Mouse (Mus musculus) ES-E14 (cell line): ENCODE data around the gene Tubgcp2. TPM values are rescaled to one million over a fixed set of nuclear protein-coding genes. Genes with fewer than 3 reads are reported as not detected.

Source experiments
- DNase-seq: peaks from one replicate; pipeline ENCODE4 v3.0.0-alpha.2; 2013; ENCODE audit warnings: low read depth, low spot score
- H3K27ac ChIP-seq: 2 replicates; pipeline ENCODE4 v1.5.1; 2012; ENCODE audit warnings: low read depth, mild to moderate bottlenecking, low read length, moderate library complexity, mixed read lengths; ENCODE audit not compliant: poor library complexity, insufficient read depth, severe bottlenecking
- H3K36me3 ChIP-seq: 2 replicates; pipeline ENCODE4 v1.6.1; 2012; ENCODE audit warnings: mild to moderate bottlenecking, low read length, moderate library complexity, mixed read lengths; ENCODE audit not compliant: control insufficient read depth, poor library complexity, insufficient read depth, severe bottlenecking
- H3K4me1 ChIP-seq, 2 experiments: fragments of 150-350 bp in 1 of 2; sonication (generic) in 1 of 2; 2 replicates each; pipeline ENCODE4 v1.6.1; 2012; ENCODE audit warnings: low read length in 2 of 2, mild to moderate bottlenecking in 1 of 2, mixed read lengths in 1 of 2; ENCODE audit not compliant: control insufficient read depth in 2 of 2, insufficient read depth in 2 of 2, poor library complexity in 1 of 2
- H3K4me3 ChIP-seq, 2 experiments: fragments of 150-350 bp in 1 of 2; sonication (generic) in 1 of 2; 2 replicates each; pipeline ENCODE4 v1.5.1; 2012; ENCODE audit warnings: low read length in 2 of 2, low read depth in 1 of 2, mild to moderate bottlenecking in 1 of 2, mixed read lengths in 1 of 2; ENCODE audit not compliant: insufficient read depth in 1 of 2, poor library complexity in 1 of 2, severe bottlenecking in 1 of 2
- H3K9ac ChIP-seq: 2 replicates; pipeline ENCODE4 v1.6.1; 2012; ENCODE audit warnings: low read depth, mild to moderate bottlenecking, low read length, mixed read lengths; ENCODE audit not compliant: poor library complexity, insufficient read depth, severe bottlenecking
- H3K9me3 ChIP-seq: fragments of 150-350 bp; sonication (generic); 2 replicates; pipeline ENCODE4 v1.6.1; 2012; ENCODE audit warnings: low read depth, mild to moderate bottlenecking, low read length; ENCODE audit not compliant: control insufficient read depth, insufficient read depth
- CHD2 ChIP-seq: IDR thresholded peaks from 2 replicates; pipeline ENCODE4 v1.6.1; 2014; ENCODE audit warnings: mild to moderate bottlenecking, low read depth, low read length, inconsistent platforms
- HCFC1 ChIP-seq: IDR thresholded peaks from 2 replicates; pipeline ENCODE4 v1.6.1; 2012; ENCODE audit warnings: low read length, inconsistent platforms, borderline replicate concordance; ENCODE audit not compliant: insufficient read depth
- MAFK ChIP-seq: IDR thresholded peaks from 2 replicates; pipeline ENCODE4 v1.6.1; 2014; ENCODE audit warnings: mild to moderate bottlenecking, low read depth, low read length, inconsistent platforms; ENCODE audit not compliant: insufficient read depth
- ZC3H11A ChIP-seq: IDR thresholded peaks from 2 replicates; pipeline ENCODE4 v1.6.1; 2012; ENCODE audit warnings: low read depth, mild to moderate bottlenecking, inconsistent platforms, low read length, borderline replicate concordance
- ZNF384 ChIP-seq: IDR thresholded peaks from 2 replicates; pipeline ENCODE4 v1.6.1; 2012; ENCODE audit warnings: low read depth, low read length, inconsistent platforms
- in situ Hi-C, 2 experiments: fragments of 600-800 bp; cut with MboI; formaldehyde crosslinking; loops; one replicate each; pipeline ENCODE4 v1.15.1; 2025; ENCODE audit warnings: low sequenced_read_pairs in 2 of 2, inconsistent platforms in 1 of 2; ENCODE audit not compliant: unreplicated experiment in 2 of 2
- total RNA-seq: library from RNA; depleted of rRNA; stranded (reverse); fragments of 300-350 nt; gene quantifications from 2 replicates; pipeline ENCODE4 v1.2.3, GENCODE M21; 2012; rRNA removed

Gene Tubgcp2
- total RNA-seq, 1 experiment = 28.1 TPM

DNA sequence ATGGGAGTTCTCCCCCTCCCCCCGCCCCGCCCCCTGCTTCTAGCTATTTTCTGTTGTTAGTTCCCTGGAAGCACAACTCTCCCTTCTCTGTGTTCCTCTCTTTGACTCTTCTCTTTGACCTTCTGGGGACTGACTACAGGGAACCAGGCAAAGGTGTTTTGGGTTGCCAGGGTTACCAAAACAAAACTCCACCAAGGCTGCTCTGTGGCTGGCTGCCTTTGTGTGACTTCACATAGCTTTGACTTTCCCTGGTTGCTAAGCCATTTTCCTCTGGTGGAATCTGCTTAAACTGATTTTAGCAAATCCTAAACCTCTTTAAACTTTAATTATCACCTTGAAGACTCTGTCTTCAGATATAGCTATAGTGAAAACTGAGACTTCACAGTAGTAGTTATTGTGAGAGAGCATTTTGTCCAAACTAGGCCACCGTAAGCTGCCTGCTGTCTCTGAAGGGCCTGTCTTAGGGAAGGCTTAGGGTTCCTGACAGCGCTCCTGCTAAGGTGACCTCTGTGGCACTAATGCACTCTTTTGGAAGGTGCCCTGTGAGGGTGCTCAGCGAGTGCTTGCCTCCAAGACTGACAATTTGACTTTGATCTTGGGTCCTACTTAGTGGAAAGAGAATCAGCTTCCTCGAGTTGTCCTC lies 84.4 kb downstream of the Tubgcp2 start:
- Histone ChIP-seq H3K9me3 (no peaks in the 10 kb centered on the region), H3K9ac (no peak overlapping the region), H3K4me1 (peaks cover 3 to 23% of the 10 kb centered on the region in 2 experiments; a peak in 2 of 4 replicates), H3K36me3 (peaks cover 22% of the 10 kb centered on the region), H3K4me3 (peak overlapping the region in 1 of 2 experiments; percentile 78; a peak in 1 of 4 replicates), H3K27ac (no peak overlapping the region)
- in situ Hi-C loops = no loop called here
- TF ChIP-seq CHD2 = no peak
- TF ChIP-seq ZC3H11A = no peak
- no peak for TF ChIP-seq HCFC1
- no peak for TF ChIP-seq MAFK
- no peak for DNase-seq

DNA sequence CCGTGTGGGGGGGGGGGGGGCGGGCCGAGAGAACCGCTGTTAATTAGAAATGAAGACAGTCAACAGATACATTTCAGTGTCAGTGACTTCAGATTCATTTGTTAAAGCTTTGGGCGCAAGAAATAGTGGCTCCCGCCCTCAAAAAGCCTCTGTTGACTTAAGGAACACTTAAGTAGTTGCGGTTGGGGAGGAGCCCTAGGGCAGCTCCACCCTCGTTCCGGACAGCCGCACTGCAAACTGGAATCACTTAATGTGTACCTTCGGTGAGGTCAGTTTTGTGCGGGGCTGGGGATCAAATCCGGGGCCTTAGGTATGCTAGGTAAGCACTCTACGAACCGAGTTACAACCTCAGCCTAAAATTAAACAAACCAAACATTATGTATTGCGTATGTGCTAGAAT lies 85.4 kb downstream of the Tubgcp2 start:
- peak overlapping the region; percentile 67 for H3K9ac ChIP-seq
- H3K4me3 ChIP-seq = peak overlapping the region; percentile 78 to 81
- peaks cover 3 to 16% of the 10 kb centered on the region in 2 experiments; a peak in 2 of 4 replicates for H3K4me1 ChIP-seq
- no peaks in the 10 kb centered on the region for H3K9me3 ChIP-seq
- in situ Hi-C loops = no loop called here
- no peak for TF ChIP-seq CHD2
- no peak for TF ChIP-seq MAFK
- no peak for TF ChIP-seq ZC3H11A
- no peak for TF ChIP-seq HCFC1
- no peak for DNase-seq
- peaks cover 22% of the 10 kb centered on the region for H3K36me3 ChIP-seq
- peak overlapping the region; percentile 96 for H3K27ac ChIP-seq

DNA sequence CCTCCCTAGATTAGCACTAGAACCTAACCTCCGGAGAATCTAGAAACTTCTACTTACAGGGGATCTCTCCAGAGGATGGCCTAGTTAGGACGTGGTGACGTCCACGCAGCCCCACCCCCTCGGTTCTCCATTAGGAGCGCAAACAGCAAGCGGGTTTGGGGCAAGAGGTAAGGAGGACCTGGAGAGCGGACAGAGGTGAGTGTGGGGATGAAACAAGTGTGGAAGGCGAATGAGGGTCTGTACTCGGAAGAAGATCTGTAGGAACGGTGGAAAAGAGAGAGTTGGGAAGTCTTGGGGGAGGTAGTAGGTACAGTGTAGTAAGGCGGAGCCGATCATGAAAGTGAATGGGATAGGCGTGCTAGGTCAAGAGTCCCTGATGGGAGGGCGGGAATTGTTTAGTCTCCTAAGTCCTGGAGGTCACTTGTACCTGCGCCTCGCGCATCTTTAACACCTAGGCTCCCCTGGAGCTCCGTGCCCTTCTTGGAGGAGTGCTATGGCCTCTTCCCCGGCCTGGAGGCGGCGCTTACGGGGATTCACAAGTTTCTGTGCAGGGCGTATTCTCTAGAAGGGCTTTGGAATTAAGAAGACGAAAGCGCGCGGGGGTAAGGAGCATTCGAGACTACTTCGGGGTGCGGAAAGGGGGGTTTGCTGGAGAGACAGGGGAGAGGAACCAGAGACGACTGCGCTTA lies 86.0 kb downstream of the Tubgcp2 start:
- Histone ChIP-seq H3K27ac (peak overlapping the region; percentile 96), H3K9me3 (no peaks in the 10 kb centered on the region), H3K4me1 (peaks cover 3 to 13% of the 10 kb centered on the region in 2 experiments; a peak in 1 of 4 replicates), H3K9ac (peak overlapping the region; percentile 86), H3K4me3 (peak overlapping the region; percentile 78 to 81), H3K36me3 (peaks cover 24% of the 10 kb centered on the region)
- no peak for DNase-seq
- TF ChIP-seq HCFC1 (no peak), ZNF384 (no peak), ZC3H11A (no peak), MAFK (no peak), CHD2 (peak; percentile 15; the same call in 1 of the 2 replicates)
- in situ Hi-C loops = no loop called here

DNA sequence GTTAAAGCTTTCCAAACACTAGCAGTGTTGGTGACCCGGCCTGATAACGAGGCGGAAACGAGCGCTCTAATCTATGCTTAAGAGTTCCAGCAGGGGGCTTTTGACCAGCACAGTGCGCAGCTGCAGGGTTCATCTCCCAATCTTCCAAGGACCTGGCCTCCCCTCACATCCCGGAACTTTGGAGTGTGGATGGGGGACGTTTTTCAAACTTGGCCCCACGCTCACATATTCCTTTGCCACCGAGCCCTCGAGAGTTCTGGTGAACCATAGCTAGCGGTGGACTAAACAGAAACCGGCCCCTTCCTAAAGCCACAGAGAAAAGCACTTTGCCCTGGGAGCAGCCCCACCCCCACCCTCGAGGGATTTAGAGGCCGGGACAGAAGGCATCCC lies 86.6 kb downstream of the Tubgcp2 start:
- peak overlapping the region; percentile 78 to 81 for H3K4me3 ChIP-seq
- no peak for TF ChIP-seq HCFC1
- TF ChIP-seq MAFK = no peak
- no peak for TF ChIP-seq ZNF384
- no peak for TF ChIP-seq ZC3H11A
- no peak for TF ChIP-seq CHD2
- H3K9ac ChIP-seq = peak overlapping the region; percentile 86
- H3K4me1 ChIP-seq = peaks cover 3 to 10% of the 10 kb centered on the region in 2 experiments; a peak in 1 of 4 replicates
- no peaks in the 10 kb centered on the region for H3K9me3 ChIP-seq
- DNase-seq = peak; percentile 69
- in situ Hi-C loops = no loop called here
- peak overlapping the region; percentile 96 for H3K27ac ChIP-seq
- peaks cover 27% of the 10 kb centered on the region for H3K36me3 ChIP-seq

DNA sequence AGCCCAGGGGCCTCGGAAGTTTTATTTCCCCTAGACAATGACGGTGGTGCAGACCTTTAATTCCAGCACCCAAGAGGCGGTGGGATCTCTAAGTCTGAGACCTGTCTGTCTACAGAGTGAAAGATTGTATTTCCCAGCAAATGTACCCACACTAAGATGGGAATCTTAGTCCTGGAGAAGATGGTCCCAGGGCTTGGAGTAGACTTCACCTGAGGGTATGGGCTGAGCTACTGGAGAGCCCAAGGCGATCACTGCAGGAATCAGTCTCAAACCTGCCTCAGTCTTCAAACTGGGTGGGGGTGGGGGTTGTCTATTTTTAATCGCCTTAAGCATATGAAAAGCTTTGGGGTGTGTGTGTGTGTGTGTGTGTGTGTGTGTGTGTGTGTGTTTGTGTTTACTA lies 90.4 kb downstream of the Tubgcp2 start:
- H3K9me3 ChIP-seq = no peaks in the 10 kb centered on the region
- in situ Hi-C loops = no loop called here
- H3K4me1 ChIP-seq = peaks cover 3 to 15% of the 10 kb centered on the region in 2 experiments; a peak in 1 of 4 replicates
- DNase-seq = no peak
- TF ChIP-seq MAFK (no peak), HCFC1 (no peak), CHD2 (no peak), ZC3H11A (no peak), ZNF384 (no peak)
- peak overlapping the region; percentile 94 for H3K27ac ChIP-seq
- H3K9ac ChIP-seq = peak overlapping the region; percentile 75
- peaks cover 19% of the 10 kb centered on the region for H3K36me3 ChIP-seq
- H3K4me3 ChIP-seq = peak overlapping the region; percentile 85 to 93

Other genes with a start within 250 kb of the Tubgcp2 start
- 0.45 TPM in 1 of 2 replicates, not detected in the other for gene Adgra1, start 202.5 kb downstream of the Tubgcp2 start, total RNA-seq
- 2.3 and 5.3 TPM in 2 replicates for gene Kndc1, start 142.0 kb downstream of the Tubgcp2 start, total RNA-seq
- gene Utf1, start 92.9 kb downstream of the Tubgcp2 start, total RNA-seq = 147 and 174 TPM in 2 replicates
- 1.8 TPM in 2 replicates for gene 6430531B16Rik, start 57.9 kb downstream of the Tubgcp2 start, total RNA-seq
- 7.6 and 8.3 TPM in 2 replicates for gene Adam8, start 44.1 kb downstream of the Tubgcp2 start, total RNA-seq
- 27.1 and 29.6 TPM in 2 replicates for gene Zfp511, start 278 bp downstream of the Tubgcp2 start, total RNA-seq
- 0.16 and 0.27 TPM in 2 replicates for gene Msx3, start 12.4 kb upstream of the Tubgcp2 start, total RNA-seq
- 0.26 TPM in 1 of 2 replicates, not detected in the other for gene Caly, start 45.9 kb upstream of the Tubgcp2 start, total RNA-seq
- gene Prap1, start 56.7 kb upstream of the Tubgcp2 start, total RNA-seq = 0.49 TPM in 1 of 2 replicates, not detected in the other
- 6.6 and 11.9 TPM in 2 replicates for gene Fuom, start 65.8 kb upstream of the Tubgcp2 start, total RNA-seq
- 9.1 and 15.5 TPM in 2 replicates for gene Paox, start 79.1 kb upstream of the Tubgcp2 start, total RNA-seq
- 47.0 and 58.3 TPM in 2 replicates for gene Echs1, start 79.8 kb upstream of the Tubgcp2 start, total RNA-seq
- 21.0 and 23.0 TPM in 2 replicates for gene Mtg1, start 100.9 kb upstream of the Tubgcp2 start, total RNA-seq
- gene Sprn, start 118.2 kb upstream of the Tubgcp2 start, total RNA-seq = 0.27 and 0.48 TPM in 2 replicates
- not detected in 2 replicates for gene Olfr522, start 128.1 kb upstream of the Tubgcp2 start, total RNA-seq
- gene Olfr523, start 136.5 kb upstream of the Tubgcp2 start, total RNA-seq = not detected in 2 replicates
- gene Olfr524, start 169.3 kb upstream of the Tubgcp2 start, total RNA-seq = not detected in 2 replicates
- gene Cd163l1, start 181.6 kb upstream of the Tubgcp2 start, total RNA-seq = not detected in 2 replicates
- not detected in 2 replicates for gene 5830411N06Rik, start 210.6 kb upstream of the Tubgcp2 start, total RNA-seq